Mouse (Mus musculus) skeletal muscle tissue, adult 2 months (tissue): ENCODE data around the gene Nhlh2.

Source experiments
- DNase-seq: peaks from one replicate; pipeline ENCODE4 v3.0.0-alpha.2; 2012; ENCODE audit warnings: low read depth, low spot score

Nhlh2 gene

GRCm38 (mm10) chr3:102024981-102025451 lies 15.1 kb downstream of the Nhlh2 start:
- DNase-seq, result no peak

DNA sequence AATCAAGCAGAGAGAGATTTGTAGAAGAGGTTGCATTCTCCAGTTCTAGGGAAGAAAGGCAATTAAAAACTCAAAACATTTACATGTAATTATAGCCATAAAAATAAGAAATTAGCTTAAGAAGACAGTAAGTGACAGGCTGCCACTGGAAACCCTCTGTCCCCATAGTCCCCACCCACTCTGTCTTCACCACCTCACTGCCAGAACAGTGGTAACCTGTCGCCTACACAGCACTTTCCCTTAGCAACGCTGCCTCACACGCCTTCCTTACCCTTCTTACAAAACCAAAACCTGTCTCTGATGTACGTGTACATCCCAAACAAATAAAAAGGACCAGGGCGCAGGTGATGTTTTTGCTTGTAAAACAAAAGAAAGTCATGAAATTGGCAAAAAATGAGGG lies 15.8 kb downstream of the Nhlh2 start:
- no peak for DNase-seq

DNA sequence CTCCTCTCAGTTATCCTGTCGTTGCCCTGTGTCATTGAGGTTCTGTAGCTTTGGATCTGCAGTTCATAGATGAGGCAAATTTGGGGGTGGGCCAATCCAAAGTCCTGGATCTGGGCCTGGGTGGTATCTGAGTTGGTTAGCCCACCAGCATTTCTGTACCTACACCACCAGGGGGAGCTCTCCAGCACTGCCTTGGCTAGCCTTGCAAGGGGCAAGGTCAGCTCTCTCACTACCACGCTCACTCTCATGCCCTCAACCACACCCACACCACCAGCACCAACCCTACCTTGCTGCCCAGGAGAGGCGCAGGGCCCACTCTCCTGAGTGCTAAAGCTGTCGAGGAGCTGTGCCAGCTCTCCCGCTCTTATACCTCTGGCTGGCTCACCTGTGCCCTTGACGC lies 18.0 kb downstream of the Nhlh2 start:
- DNase-seq, result no peak

DNA sequence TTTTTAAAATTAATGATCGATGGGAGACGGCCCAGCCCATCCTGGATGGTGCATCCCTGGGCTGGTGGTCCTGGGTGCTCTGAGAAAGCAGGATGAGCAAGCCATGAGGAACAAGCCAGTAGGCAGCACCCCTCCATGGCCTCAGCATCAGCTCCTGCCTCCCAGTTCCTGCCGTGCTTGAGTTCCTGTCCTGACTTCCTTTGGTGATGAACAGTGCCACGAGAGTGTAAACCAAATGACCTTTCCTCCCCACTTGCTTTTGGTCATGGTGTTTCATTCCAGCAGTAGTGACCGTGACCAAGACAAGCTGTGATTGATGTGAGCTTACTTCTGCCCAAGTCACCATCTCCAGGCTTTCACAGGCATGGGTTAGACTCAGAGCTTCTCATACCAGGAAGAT lies 27.9 kb downstream of the Nhlh2 start:
- no peak for DNase-seq

GRCm38 (mm10) chr3:102038608-102039007 lies 28.7 kb downstream of the Nhlh2 start:
- DNase-seq, result no peak

DNA sequence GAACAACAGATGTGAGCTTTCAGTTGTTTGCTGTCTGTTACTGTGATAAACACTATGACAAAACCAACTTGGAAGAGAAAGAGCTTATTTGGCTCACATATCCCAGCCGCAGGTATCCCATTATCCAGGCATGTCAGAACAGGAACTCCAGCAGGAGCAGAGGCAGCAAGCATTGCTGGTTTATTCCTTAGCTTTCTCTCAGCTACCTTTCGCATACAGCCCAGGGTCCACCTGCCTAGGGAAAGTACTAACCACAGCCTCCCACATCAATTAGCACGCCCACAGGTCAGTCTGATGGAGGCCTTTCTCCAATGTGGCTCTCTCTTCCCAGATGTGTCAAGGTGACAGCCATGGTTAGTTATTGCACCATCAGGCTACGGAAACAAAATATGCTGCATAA lies 31.8 kb downstream of the Nhlh2 start:
- no peak for DNase-seq

GRCm38 (mm10) chr3:102045071-102045470 lies 35.2 kb downstream of the Nhlh2 start:
- DNase-seq, result no peak

- no peak for DNase-seq
Measured at GRCm38 (mm10) chr3:102047532-102047931, 37.7 kb downstream of the Nhlh2 start.

- DNase-seq, result no peak
Measured at GRCm38 (mm10) chr3:102049207-102050104, 39.6 kb downstream of the Nhlh2 start.

GRCm38 (mm10) chr3:102052036-102052435 lies 42.2 kb downstream of the Nhlh2 start:
- DNase-seq, result no peak

DNA sequence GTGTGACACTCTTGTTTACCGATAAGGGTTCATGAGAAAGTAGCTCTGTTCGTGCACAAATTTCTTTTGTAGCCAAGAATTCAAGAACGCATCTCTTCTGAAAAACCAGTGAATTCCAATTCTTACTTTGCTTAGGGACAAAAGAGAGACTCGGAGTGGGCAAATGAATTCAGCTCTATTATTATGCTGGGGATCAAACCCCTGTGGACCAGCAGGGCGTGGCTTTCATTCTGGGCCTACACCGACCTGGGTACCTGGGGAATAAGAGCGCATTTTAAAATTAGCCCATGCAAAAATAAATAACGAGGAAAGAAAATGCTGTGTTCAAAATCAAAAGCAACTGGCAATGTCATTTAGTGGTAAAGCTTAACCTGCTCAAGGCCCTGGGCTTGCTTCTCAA lies 43.4 kb downstream of the Nhlh2 start:
- DNase-seq, result no peak

GRCm38 (mm10) chr3:102055878-102056277 lies 46.0 kb downstream of the Nhlh2 start:
- DNase-seq, result no peak

DNA sequence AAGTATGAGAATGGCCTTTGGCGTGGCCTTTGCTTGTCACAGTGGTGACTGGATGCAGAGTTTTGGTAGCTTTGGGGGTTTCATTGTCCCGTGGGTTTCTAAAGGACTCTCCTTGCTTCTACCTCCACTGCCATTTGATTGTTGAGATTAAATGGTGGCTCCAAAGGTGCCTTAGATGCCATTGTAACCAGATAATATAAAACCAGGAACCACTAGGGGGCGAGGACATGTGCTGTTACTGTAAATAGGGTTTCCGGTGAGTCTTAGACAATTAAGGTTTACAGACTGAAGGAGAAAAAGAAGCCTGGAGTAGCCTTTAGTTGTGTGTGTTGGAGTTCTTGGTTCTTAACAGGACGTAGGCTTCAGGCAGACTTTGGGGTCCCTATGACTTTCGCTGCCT lies 50.2 kb downstream of the Nhlh2 start:
- no peak for DNase-seq

DNA sequence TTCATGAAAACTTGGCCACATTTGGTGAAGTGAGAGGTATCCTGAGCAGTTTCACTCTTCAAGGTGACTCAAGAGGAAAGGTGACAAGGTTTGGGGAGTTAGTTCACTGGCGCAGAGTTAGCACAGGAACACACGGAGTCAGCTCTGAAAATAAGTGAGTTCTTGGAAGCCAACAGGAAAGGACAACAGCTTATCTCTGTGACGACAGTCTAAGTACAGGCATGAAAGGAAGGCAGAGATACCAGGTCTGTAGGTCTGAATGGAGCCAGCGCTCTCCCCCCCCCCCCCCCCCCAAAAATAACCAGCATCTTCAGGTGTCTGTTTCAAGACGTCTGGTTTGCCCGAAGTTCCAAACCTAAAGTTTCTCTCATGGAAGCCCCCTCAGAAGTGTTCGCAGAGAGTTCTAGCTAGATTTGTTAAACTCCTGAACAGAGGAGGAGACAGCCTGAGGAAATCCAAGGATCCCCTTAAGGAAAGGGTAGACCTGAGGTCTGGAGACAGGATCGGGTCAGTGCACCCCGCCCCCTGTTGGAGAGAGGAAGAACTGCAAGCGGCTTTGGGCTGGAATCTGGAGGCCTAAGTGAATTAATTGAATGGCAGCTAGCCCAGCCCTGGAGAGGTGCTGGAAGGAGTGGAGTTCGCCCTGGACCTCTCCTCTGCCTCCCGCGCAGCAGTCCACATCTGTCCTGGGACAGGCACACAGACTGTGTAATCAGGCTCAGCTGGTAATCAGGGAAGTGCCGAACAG lies 52.2 kb downstream of the Nhlh2 start:
- peak; percentile 27 for DNase-seq

DNA sequence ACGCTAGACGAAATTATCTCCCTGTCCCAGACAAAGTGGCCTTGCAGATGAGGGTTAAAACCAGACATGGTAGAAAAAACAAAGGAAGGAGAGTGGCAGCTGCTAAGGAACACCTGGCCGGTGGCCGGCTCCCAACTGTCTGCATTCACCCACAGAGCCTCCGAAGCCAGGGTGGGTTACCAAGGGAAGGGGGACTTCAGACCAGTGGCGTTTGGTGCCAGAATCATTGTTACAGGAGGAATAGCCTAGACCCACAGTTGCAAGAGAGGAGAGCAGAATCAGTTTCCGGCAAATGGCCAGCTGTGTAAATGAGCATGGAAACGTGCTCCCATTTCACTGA lies 52.8 kb downstream of the Nhlh2 start:
- DNase-seq, result no peak

DNA sequence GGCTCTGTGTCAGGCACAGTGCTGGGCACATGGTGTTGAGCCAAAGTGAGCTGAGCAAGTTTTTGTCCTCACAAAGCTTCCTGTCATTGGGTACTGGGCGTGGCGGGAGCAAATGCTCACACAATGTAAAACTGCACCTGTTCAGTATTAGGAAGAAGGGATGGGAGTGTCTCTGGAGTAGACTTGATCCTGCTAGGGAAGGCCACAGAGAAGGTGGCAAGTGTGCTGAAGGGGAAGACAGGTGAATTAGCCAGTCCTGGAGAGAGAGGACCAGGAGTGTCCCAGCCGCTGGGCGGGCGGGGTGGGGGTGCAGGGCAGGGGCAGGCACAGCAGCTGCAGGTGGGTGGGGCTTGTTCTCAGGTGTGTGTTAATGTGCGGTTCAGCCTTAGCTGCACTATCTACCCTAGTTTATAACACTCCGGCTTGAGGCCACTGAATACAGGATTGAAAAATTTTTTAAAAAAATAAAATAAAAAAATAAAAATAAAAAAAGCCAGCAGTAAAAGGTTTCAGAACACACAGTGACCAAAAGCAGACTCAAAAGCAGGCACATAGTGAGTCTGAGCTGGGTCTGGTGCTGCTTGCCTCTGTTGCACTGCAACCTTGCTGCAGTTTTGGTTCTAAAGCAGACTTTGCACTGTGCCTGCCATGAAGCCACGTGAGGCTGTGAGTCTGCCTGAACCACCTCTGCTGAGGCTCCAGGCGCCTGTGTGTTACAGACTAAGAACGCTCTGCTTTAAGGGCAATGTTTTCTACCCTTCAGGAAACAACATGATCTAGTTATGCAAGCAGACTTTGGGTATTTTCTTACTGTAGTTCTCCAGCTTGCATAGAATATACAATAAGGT lies 53.6 kb downstream of the Nhlh2 start:
- DNase-seq, result no peak

DNA sequence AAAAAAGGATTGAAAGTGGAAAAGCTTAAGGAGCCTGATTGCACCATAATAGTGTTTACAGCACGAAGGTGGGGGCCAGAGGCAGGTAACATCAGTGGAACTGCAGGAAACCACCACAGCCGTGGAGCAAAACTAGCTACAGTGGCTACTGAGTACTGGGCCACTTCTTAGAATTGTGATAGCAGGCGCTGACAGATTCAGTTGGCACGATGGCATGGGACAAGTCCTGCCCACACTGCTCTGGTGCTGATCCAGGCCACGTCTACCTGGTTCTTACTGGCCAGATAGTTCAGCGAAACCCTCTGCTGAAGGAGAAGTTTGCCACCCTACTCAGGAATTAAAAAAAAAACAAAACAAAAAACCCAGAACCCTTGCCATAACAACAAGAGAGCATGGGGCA lies 54.7 kb downstream of the Nhlh2 start:
- no peak for DNase-seq
